Mouse (Mus musculus) olfactory bulb, adult 2 months (tissue): ENCODE data around the gene Kcna7. TPM values are rescaled to one million over a fixed set of nuclear protein-coding genes. Genes with fewer than 3 reads are reported as not detected.
A peak's percentile ranks its signal among the peaks of the same experiment; 100 is the strongest.

ENCODE experiments used
- H3K27ac ChIP-seq: fragments of 200-500 bp; 2 replicates; pipeline ENCODE4 v1.5.1; 2012; ENCODE audit warnings: low read depth, low read length; ENCODE audit not compliant: insufficient read depth
- H3K4me1 ChIP-seq: fragments of 200-500 bp; 2 replicates; pipeline ENCODE4 v1.6.1; 2012; ENCODE audit warnings: low read length; ENCODE audit not compliant: control insufficient read depth, insufficient read depth
- H3K4me3 ChIP-seq: fragments of 200-500 bp; 2 replicates; pipeline ENCODE4 v1.5.1; 2012; ENCODE audit warnings: mild to moderate bottlenecking, low read depth, low read length, moderate library complexity; ENCODE audit not compliant: insufficient read depth
- CTCF ChIP-seq: fragments of 200-500 bp; IDR thresholded peaks from 2 replicates; pipeline ENCODE4 v1.5.1; 2012; ENCODE audit warnings: low read depth, mild to moderate bottlenecking, low read length, moderate library complexity; ENCODE audit not compliant: insufficient read depth
- POLR2A ChIP-seq: fragments of 200-500 bp; IDR thresholded peaks from 2 replicates; pipeline ENCODE4 v1.6.1; 2012; ENCODE audit warnings: mild to moderate bottlenecking, low read depth, low read length, moderate library complexity; ENCODE audit not compliant: insufficient read depth
- WGBS: fragments of 180-500 bp; shearing (Covaris S2); methylation state at CpG from one replicate; pipeline ENCODE4 v1.1.7; 2018; 5-methylcytosine and 5-hydroxymethylcytosine counted together
- polyA plus RNA-seq: library from polyadenylated mRNA; stranded (reverse); fragments of >200 nt; gene quantifications from 2 replicates; pipeline ENCODE4 v1.2.4, GENCODE M21; 2012; ENCODE audit warnings: low replicate concordance; ENCODE audit not compliant: missing spikeins, insufficient read depth, insufficient read length

The Kcna7 gene
- polyA plus RNA-seq, 1 experiment: not detected

- Histone ChIP-seq H3K4me1 (peaks cover 10% of the 10 kb centered on the region; the same call in 1 of the 2 replicates), H3K4me3 (peak overlapping the region; percentile 13), H3K27ac (no peak overlapping the region)
- WGBS: 2% methylated on average over 114 of the region's 114 CpGs
- TF ChIP-seq CTCF (no peak), POLR2A (no peak)
Measured at GRCm38 (mm10) chr7:45406157-45407156, 1.0 kb downstream of the Kcna7 start.

DNA sequence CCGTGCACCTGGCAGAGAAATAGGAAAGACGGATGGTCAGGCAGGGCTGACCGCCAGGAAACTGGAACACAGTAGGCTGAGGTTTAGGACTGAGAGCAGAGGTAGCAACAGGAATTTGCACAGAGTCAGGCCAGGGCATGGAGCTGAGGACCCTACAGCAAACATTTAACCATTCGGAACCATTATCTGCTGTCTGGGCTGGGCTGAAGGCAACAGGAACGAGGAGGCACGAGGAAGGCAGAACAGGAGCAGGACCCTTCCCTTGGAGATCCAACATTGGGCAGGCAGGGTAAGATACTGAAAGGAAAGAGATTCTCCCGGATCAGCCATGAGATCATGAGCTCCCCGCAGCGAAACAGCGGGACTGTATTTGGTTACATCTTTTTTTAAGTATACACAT lies 2.4 kb downstream of the Kcna7 start:
- no peak for TF ChIP-seq CTCF
- TF ChIP-seq POLR2A: no peak
- no peak overlapping the region for H3K4me3 ChIP-seq
- WGBS: 80% methylated on average over 10 of the region's 10 CpGs
- H3K4me1 ChIP-seq: peaks cover 10% of the 10 kb centered on the region; the same call in 1 of the 2 replicates
- H3K27ac ChIP-seq: no peak overlapping the region

DNA sequence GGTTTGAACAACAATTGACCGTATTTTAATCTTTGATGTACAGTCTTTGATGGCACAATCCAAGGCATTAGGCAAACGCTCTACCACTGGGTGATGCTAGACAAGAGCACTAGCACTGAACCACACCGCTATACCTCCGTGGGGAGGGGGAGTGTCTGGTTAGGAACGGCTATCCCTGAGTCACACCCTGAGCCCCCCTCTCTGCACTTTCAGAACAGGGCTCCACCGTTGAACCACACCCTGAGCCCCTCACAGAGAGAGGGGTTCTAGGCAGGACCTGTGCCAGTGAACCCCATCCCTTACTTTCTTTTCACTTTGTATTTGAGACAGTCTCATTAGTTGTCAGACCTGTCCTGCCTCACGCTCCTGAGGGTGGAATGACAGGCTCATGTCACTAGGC lies 2.9 kb downstream of the Kcna7 start:
- Histone ChIP-seq H3K4me1 (peaks cover 11% of the 10 kb centered on the region; the same call in 1 of the 2 replicates), H3K27ac (no peak overlapping the region), H3K4me3 (no peak overlapping the region)
- 75% methylated on average over 7 of the region's 7 CpGs for WGBS
- TF ChIP-seq CTCF: no peak
- TF ChIP-seq POLR2A: no peak

- no peak overlapping the region for H3K27ac ChIP-seq
- TF ChIP-seq CTCF: no peak
- no peak for TF ChIP-seq POLR2A
- H3K4me3 ChIP-seq: no peak overlapping the region
- peaks cover 17% of the 10 kb centered on the region; the same call in 1 of the 2 replicates for H3K4me1 ChIP-seq
- 84% methylated on average over 17 of the region's 17 CpGs for WGBS
Measured at GRCm38 (mm10) chr7:45408949-45409348, 3.5 kb downstream of the Kcna7 start.

- TF ChIP-seq CTCF (no peak), POLR2A (no peak)
- Histone ChIP-seq H3K27ac (no peak overlapping the region), H3K4me1 (peaks cover 22% of the 10 kb centered on the region; the same call in 1 of the 2 replicates), H3K4me3 (no peak overlapping the region)
- 88% methylated on average over 8 of the region's 8 CpGs for WGBS
Measured at GRCm38 (mm10) chr7:45409497-45410163, 4.2 kb downstream of the Kcna7 start.

DNA sequence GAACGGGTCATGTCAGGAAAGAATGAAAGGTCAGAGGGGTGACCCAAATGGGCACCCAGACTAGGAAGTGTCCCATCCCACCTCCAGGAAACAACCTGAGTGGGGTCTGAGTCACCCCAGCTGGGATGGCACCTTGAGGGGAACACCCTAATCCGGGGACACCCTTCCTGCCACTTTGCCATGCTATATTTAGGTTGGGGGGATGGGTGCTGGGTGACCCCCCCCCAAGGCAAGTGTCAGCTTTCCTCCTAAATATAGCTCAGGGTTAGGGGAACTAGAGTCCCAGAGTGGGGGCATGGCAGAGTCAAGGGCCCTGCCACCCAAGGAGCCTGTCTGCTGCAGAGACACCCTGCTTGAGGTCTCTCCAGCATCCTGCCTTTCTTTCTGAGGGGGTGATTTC lies 7.0 kb downstream of the Kcna7 start:
- 88% methylated on average over 2 of the region's 2 CpGs for WGBS
- H3K27ac ChIP-seq: no peak overlapping the region
- peaks cover 17% of the 10 kb centered on the region for H3K4me1 ChIP-seq
- TF ChIP-seq CTCF (no peak), POLR2A (no peak)
- H3K4me3 ChIP-seq: no peak overlapping the region

DNA sequence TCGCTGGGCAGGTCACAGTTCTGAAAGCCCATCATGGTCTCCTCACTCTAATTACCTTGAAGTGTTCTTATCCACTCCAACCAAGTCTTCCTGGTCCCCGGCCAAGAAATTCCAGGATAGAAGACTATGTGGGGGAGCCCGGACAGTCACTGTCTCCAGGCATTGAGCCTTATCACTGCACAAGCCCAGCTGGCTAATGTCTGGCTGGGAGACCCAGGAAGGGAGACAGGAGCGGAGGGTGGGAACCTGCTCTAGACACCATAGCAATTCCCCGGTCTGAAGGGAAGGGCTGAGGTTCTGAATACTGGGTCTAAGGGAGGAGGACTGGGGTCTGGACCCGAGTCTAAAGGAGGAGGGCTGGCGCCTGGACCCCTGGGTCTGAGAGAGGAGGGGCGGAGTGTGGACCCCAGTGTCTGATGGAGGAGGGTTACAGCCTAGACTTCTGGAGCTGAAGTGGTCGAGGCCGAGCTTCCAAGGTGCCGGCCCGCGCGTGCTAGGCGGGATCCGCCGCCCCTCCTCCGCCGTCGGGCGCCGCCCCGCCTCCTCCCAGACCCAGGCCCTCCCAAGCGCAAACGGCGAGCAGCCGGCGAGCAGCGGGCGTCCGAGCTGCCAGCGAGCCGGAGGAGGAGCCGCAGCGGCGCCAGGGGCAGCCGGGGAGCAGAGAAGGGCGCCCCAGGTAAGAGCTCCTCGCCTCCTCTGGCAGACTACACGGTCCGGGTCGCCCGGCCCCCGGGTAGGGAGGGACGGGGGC lies 7.8 kb downstream of the Kcna7 start, which contains the start of gene Ntf5:
TSS of gene Ntf5 (plus strand) at position 583 of the 751 bp plus-strand sequence.
- 4% methylated on average over 44 of the region's 45 CpGs for WGBS
- no peak within 1 kb of the TSS for H3K27ac ChIP-seq
- peaks cover 17% of the 10 kb centered on the region for H3K4me1 ChIP-seq
- TF ChIP-seq POLR2A (no peak), CTCF (no peak)
- peak within 1 kb of the TSS; percentile 32; the same call in 1 of the 2 replicates for H3K4me3 ChIP-seq

- no peak overlapping the region for H3K4me3 ChIP-seq
- 2% methylated on average over 27 of the region's 27 CpGs for WGBS
- no peak for TF ChIP-seq POLR2A
- no peak for TF ChIP-seq CTCF
Measured at GRCm38 (mm10) chr7:45413864-45414739, 8.6 kb downstream of the Kcna7 start.

More at GRCm38 (mm10) chr7:45413864-45414739, 8.6 kb downstream of the Kcna7 start:
- H3K4me1 ChIP-seq: peaks cover 17% of the 10 kb centered on the region
- no peak overlapping the region for H3K27ac ChIP-seq
